ENCODE assay signal across 18 mouse cellular contexts in genomic region chr1:176826186-176826585, GRCm38 (mm10). TPM values are rescaled to one million over a fixed set of nuclear protein-coding genes. Genes with fewer than 3 reads are reported as not detected.
DNase-seq lines count a peak whose midpoint lies in the region; ATAC-seq lines count a peak whose summit lies in the region.
"Had no signal": no experiment of that assay in that cellular context is flagged by ENCODE, and none has a peak within 500 bp of the region (broad histone marks: within the 10 kb centered on the region; RNA-seq: fewer than 3 reads in every experiment).

No protein-coding gene starts in this region.

- WGBS in liver, embryonic 11.5 days: 58% methylated on average over 11 of the region's 11 CpGs
- 86% methylated on average over 11 of the region's 11 CpGs for WGBS in neural tube, embryonic 15.5 days

- H3K9ac ChIP-seq in liver, embryonic 11.5 days (ENCODE audit: low read depth, low read length): no peak overlapping the region
- no peak overlapping the region for H3K9ac ChIP-seq in neural tube, embryonic 15.5 days (replicated peaks)
- H3K9ac ChIP-seq: embryonic facial prominence, embryonic 12.5 days; hindbrain, embryonic 13.5 days; stomach, embryonic 15.5 days had no signal

- no peak overlapping the region for H3K27ac ChIP-seq in liver, embryonic 11.5 days (ENCODE audit: low read depth, low read length)
- no peak overlapping the region for H3K27ac ChIP-seq in neural tube, embryonic 15.5 days (replicated peaks)
- H3K27ac ChIP-seq: embryonic facial prominence, embryonic 12.5 days; forebrain, embryonic 10.5 days; hindbrain, embryonic 13.5 days; midbrain, embryonic 10.5 days; stomach, embryonic 15.5 days had no signal

- no peaks in the 10 kb centered on the region for H3K27me3 ChIP-seq in liver, embryonic 11.5 days (replicated peaks; ENCODE audit: control insufficient read depth, insufficient read depth, low read length)
- no peaks in the 10 kb centered on the region for H3K27me3 ChIP-seq in neural tube, embryonic 15.5 days (replicated peaks)
- H3K27me3 ChIP-seq: embryonic facial prominence, embryonic 12.5 days; hindbrain, embryonic 13.5 days; stomach, embryonic 15.5 days had no signal

- H3K36me3 ChIP-seq in liver, embryonic 11.5 days (ENCODE audit: control insufficient read depth, insufficient read depth, low read length): no peaks in the 10 kb centered on the region; the same call in 1 of the 2 replicates
- H3K36me3 ChIP-seq in neural tube, embryonic 15.5 days: peaks cover under 1% of the 10 kb centered on the region
- H3K36me3 ChIP-seq: embryonic facial prominence, embryonic 12.5 days; forebrain, embryonic 10.5 days; stomach, embryonic 15.5 days had no signal

- H3K9me3 ChIP-seq in liver, embryonic 11.5 days (ENCODE audit: control insufficient read depth, low read length): no peaks in the 10 kb centered on the region
- H3K9me3 ChIP-seq in neural tube, embryonic 15.5 days (replicated peaks): no peaks in the 10 kb centered on the region
- H3K9me3 ChIP-seq: embryonic facial prominence, embryonic 12.5 days; forebrain, embryonic 10.5 days; G1E; hindbrain, embryonic 13.5 days; midbrain, embryonic 10.5 days; stomach, embryonic 15.5 days had no signal

- DNase-seq in liver: peak; percentile 37
- no peak for DNase-seq in liver, embryonic 11.5 days (ENCODE audit: low spot score)
- DNase-seq in lung, postnatal 10 days: peak; percentile 51
- no peak for DNase-seq in kidney, adult 11 months
- DNase-seq: cerebellum, adult 11-12 months; gastrocnemius, postnatal 25 days; kidney, postnatal 10 days; layer of hippocampus, adult 9-11 months had no signal

- H3K4me1 ChIP-seq in liver, embryonic 11.5 days (replicated peaks; ENCODE audit: control insufficient read depth, insufficient read depth, low read length): peaks cover 44% of the 10 kb centered on the region
- no peaks in the 10 kb centered on the region for H3K4me1 ChIP-seq in neural tube, embryonic 15.5 days
- H3K4me1 ChIP-seq: embryonic facial prominence, embryonic 12.5 days; forebrain, embryonic 10.5 days; stomach, embryonic 15.5 days had no signal

- no peak overlapping the region for H3K4me2 ChIP-seq in liver, embryonic 11.5 days
- H3K4me2 ChIP-seq in neural tube, embryonic 15.5 days: no peak overlapping the region
- H3K4me2 ChIP-seq: embryonic facial prominence, embryonic 12.5 days; hindbrain, embryonic 13.5 days; stomach, embryonic 15.5 days had no signal

- no peak overlapping the region for H3K4me3 ChIP-seq in liver, embryonic 11.5 days (ENCODE audit: low read depth, low read length)
- no peak overlapping the region for H3K4me3 ChIP-seq in neural tube, embryonic 15.5 days (replicated peaks)
- H3K4me3 ChIP-seq: embryonic facial prominence, embryonic 12.5 days; forebrain, embryonic 10.5 days; hindbrain, embryonic 13.5 days; midbrain, embryonic 10.5 days; stomach, embryonic 15.5 days had no signal

- no peak for ATAC-seq in liver, embryonic 11.5 days (replicated peaks; ENCODE audit: low FRiP score)
- peak; percentile 53 for ATAC-seq in common myeloid progenitor, adult 5-6 weeks (replicated peaks; ENCODE audit: low read depth, poor library complexity, severe bottlenecking)
- peak; percentile 74 for ATAC-seq in neutrophil, adult 5-6 weeks (ENCODE audit: extremely low read depth, insufficient number of reproducible peaks, low FRiP score, poor library complexity, severe bottlenecking)
- ATAC-seq in neural tube, embryonic 15.5 days (ENCODE audit: low FRiP score): no peak
- ATAC-seq: intestine, postnatal 0 days had no signal

RNA-seq across cellular contexts. Expression of gene Sdccag8, which starts 11.7 kb away (rescaled TPM):
- 9.4 and 11.7 TPM in 2 replicates for polyA plus RNA-seq in liver, embryonic 11.5 days (2014; fragmentation: Nextera tagmentation; extraction: Ambion mirVana)
- total RNA-seq in common myeloid progenitor, adult 5-6 weeks (2017): 29.6 and 31.5 TPM in 2 replicates
- total RNA-seq in neutrophil, adult 5-6 weeks (2017): 49.2 and 54.5 TPM in 2 replicates
- polyA plus RNA-seq in neural tube, embryonic 15.5 days (2015; fragmentation: Nextera tagmentation; extraction: Ambion mirVana): 19.8 and 20.5 TPM in 2 replicates

RNA-seq across cellular contexts. Expression of gene Cep170, which starts 12.3 kb away (rescaled TPM):
- 17.5 and 18.6 TPM in 2 replicates for polyA plus RNA-seq in liver, embryonic 11.5 days (2014; fragmentation: Nextera tagmentation; extraction: Ambion mirVana)
- 51.8 TPM in 2 replicates for total RNA-seq in common myeloid progenitor, adult 5-6 weeks (2017)
- 97.6 and 113 TPM in 2 replicates for total RNA-seq in neutrophil, adult 5-6 weeks (2017)
- 80.4 and 91.0 TPM in 2 replicates for polyA plus RNA-seq in neural tube, embryonic 15.5 days (2015; fragmentation: Nextera tagmentation; extraction: Ambion mirVana)

Comparison
In these comparisons a context has a peak if more than half of its experiments do, and no peak if none do; other contexts are left out.
1. DNase-seq: peak in liver (single experiment) and lung, postnatal 10 days (single experiment); none in liver, embryonic 11.5 days (single experiment) and kidney, adult 11 months (single experiment).
2. ATAC-seq: peak in common myeloid progenitor, adult 5-6 weeks (single experiment) and neutrophil, adult 5-6 weeks (single experiment); none in liver, embryonic 11.5 days (single experiment) and neural tube, embryonic 15.5 days (single experiment).